Mouse (Mus musculus) G1E (cell line): ENCODE results near the gene 1700028P14Rik.

Experiments used
- CTCF ChIP-seq: IDR thresholded peaks from 2 replicates; pipeline ENCODE4 v1.5.1; 2012; ENCODE audit warnings: low read depth, low read length, inconsistent platforms, mixed read lengths
- POLR2AphosphoS5 ChIP-seq: IDR thresholded peaks from 2 replicates; pipeline ENCODE4 v1.6.1; 2012; ENCODE audit warnings: low read depth, low read length, inconsistent platforms; ENCODE audit not compliant: insufficient replicate concordance

DNA sequence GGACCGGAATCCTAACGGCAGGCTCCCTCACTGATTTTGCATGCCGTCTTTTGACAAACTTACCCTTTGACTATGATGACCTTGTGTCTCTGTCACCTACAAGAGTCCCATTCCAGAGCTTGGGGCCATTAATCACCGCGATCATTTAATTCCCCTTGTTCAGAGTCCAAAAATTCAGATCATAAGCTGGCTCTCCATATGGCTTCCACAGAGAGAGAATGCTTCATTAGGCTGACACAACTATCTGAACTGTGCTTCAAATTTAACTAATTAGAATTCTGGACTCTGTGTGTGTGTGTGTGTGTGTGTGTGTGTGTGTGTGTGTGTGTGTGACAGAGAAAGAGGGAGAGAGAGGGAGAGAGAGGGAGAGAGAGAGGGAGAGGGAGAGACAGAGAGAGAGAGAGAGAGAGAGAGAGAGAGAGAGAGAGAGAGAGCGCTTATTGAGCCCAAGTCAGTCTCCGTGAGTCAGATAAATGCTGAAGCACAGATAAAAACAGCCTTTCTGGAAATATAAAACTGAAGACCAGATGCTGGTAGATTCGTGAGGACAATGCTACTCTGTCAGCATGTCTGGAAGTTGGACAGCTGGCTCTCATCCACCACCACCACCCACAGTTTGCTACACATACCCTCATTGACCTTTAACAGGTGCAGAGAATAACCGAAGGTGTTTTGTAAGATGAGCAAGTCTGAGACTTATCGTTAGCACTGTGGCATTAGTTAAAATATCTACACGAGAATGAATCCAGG lies 73.8 kb downstream of the 1700028P14Rik start:
- TF ChIP-seq CTCF (no peak), POLR2AphosphoS5 (no peak)
